Mouse (Mus musculus) myocyte (in vitro differentiated cells): ENCODE data around the gene Ndufs8. TPM values are rescaled to one million over a fixed set of nuclear protein-coding genes. Genes with fewer than 3 reads are reported as not detected.

Experiments used
- H3K27me3 ChIP-seq: one replicate; pipeline ENCODE4 v1.6.1; 2011; ENCODE audit not compliant: control insufficient read depth, insufficient read depth, insufficient read length
- H3K36me3 ChIP-seq: one replicate; pipeline ENCODE4 v1.6.1; 2011; ENCODE audit not compliant: control insufficient read depth, insufficient read depth
- H3K4me2 ChIP-seq: one replicate; pipeline ENCODE4 v1.6.1; 2011; ENCODE audit warnings: low read depth, control low read depth
- H3K4me3 ChIP-seq: one replicate; pipeline ENCODE4 v1.5.1; 2011; ENCODE audit warnings: mild to moderate bottlenecking, control low read depth, moderate library complexity
- H3K79me2 ChIP-seq: one replicate; pipeline ENCODE4 v1.6.1; 2011; ENCODE audit not compliant: control insufficient read depth, insufficient read depth
- H3ac ChIP-seq: one replicate; pipeline ENCODE4 v1.6.1; 2011; ENCODE audit not compliant: control insufficient read depth, insufficient read length
- CEBPB ChIP-seq: IDR thresholded peaks from 2 replicates; pipeline ENCODE4 v1.6.1; 2011; ENCODE audit warnings: mild to moderate bottlenecking, moderate library complexity; ENCODE audit not compliant: poor library complexity, insufficient read depth, severe bottlenecking
- E2F4 ChIP-seq: IDR thresholded peaks from one replicate; pipeline ENCODE4 v1.6.1; 2011; ENCODE audit warnings: mild to moderate bottlenecking, control low read depth, moderate library complexity; ENCODE audit not compliant: insufficient read depth
- MAX ChIP-seq: IDR thresholded peaks from one replicate; pipeline ENCODE4 v1.6.1; 2011; ENCODE audit warnings: low read depth, mild to moderate bottlenecking, control low read depth
- MYOD1 ChIP-seq, 3 experiments: IDR thresholded peaks; one replicate each; pipeline ENCODE4 v1.6.1; 2011; ENCODE audit warnings: control low read depth in 2 of 3, low read depth in 2 of 3, mild to moderate bottlenecking in 2 of 3, moderate library complexity in 1 of 3; ENCODE audit not compliant: insufficient read length in 2 of 3, control insufficient read depth in 1 of 3
- MYOG ChIP-seq, 3 experiments: IDR thresholded peaks; one replicate each; pipeline ENCODE4 v1.6.1; 2011; ENCODE audit warnings: control low read depth in 2 of 3, low read depth in 2 of 3, mild to moderate bottlenecking in 2 of 3; ENCODE audit not compliant: insufficient read length in 2 of 3, control insufficient read depth in 1 of 3, insufficient read depth in 1 of 3
- POLR2A ChIP-seq: IDR thresholded peaks from one replicate; pipeline ENCODE4 v1.6.1; 2011; ENCODE audit warnings: low read depth, mild to moderate bottlenecking, control low read depth, moderate library complexity; ENCODE audit not compliant: insufficient read length
- POLR2AphosphoS2 ChIP-seq: IDR thresholded peaks from one replicate; pipeline ENCODE4 v1.6.1; 2011; ENCODE audit warnings: low read depth, control low read depth; ENCODE audit not compliant: insufficient read length
- REST ChIP-seq: IDR thresholded peaks from one replicate; pipeline ENCODE4 v1.6.1; 2011; ENCODE audit warnings: mild to moderate bottlenecking, control low read depth, moderate library complexity; ENCODE audit not compliant: insufficient read depth, insufficient read length
- SRF ChIP-seq: IDR thresholded peaks from one replicate; pipeline ENCODE4 v1.6.1; 2011; ENCODE audit warnings: low read depth; ENCODE audit not compliant: control insufficient read depth, insufficient read length
- TCF12 ChIP-seq: IDR thresholded peaks from one replicate; pipeline ENCODE4 v1.6.1; 2011; ENCODE audit warnings: mild to moderate bottlenecking, control low read depth; ENCODE audit not compliant: poor library complexity, insufficient read depth, severe bottlenecking
- TCF3 ChIP-seq: IDR thresholded peaks from one replicate; pipeline ENCODE4 v1.6.1; 2011; ENCODE audit warnings: low read depth, control low read depth; ENCODE audit not compliant: insufficient read length
- USF1 ChIP-seq: IDR thresholded peaks from one replicate; pipeline ENCODE4 v1.6.1; 2011; ENCODE audit warnings: low read depth, mild to moderate bottlenecking, control low read depth, moderate library complexity
- polyA plus RNA-seq: library from polyadenylated mRNA; unstranded; fragments of >200 nt; fragmentation: generic; extraction: Trizol; gene quantifications from one replicate; pipeline ENCODE4 v1.2.1, GENCODE M21; 2012; ENCODE audit warnings: missing spikeins

Gene Ndufs8
- polyA plus RNA-seq, 1 experiment: 482 TPM

GRCm38 (mm10) chr19:3930262-3931057, 17.9 kb upstream of the Ndufs8 start:
- Histone ChIP-seq H3ac (no peak overlapping the region), H3K4me2 (peak overlapping the region; percentile 56), H3K36me3 (no peaks in the 10 kb centered on the region), H3K27me3 (no peaks in the 10 kb centered on the region), H3K79me2 (no peaks in the 10 kb centered on the region), H3K4me3 (no peak overlapping the region)
- TF ChIP-seq POLR2A (no peak), POLR2AphosphoS2 (no peak), TCF3 (no peak), MYOG (IDR thresholded peaks at IDR 0.05; ENCODE audit: control insufficient read depth in 1 of 3, insufficient read depth in 1 of 3, insufficient read length in 2 of 3, low read depth in 2 of 3) (peak in 1 of 3 experiments; percentile 58), USF1 (no peak), SRF (no peak), MAX (no peak), TCF12 (no peak), MYOD1 (IDR thresholded peaks at IDR 0.05; ENCODE audit: control insufficient read depth in 1 of 3, insufficient read length in 2 of 3, low read depth in 2 of 3) (peak in 2 of 3 experiments; percentile 55 to 75)

- no peaks in the 10 kb centered on the region for H3K36me3 ChIP-seq
- H3K79me2 ChIP-seq: no peaks in the 10 kb centered on the region
- H3K4me2 ChIP-seq: peak within 1 kb of the TSS; percentile 56
- no peak for TF ChIP-seq USF1
- peak in 1 of 3 experiments; percentile 23 for TF ChIP-seq MYOD1 (IDR thresholded peaks at IDR 0.05; ENCODE audit: control insufficient read depth in 1 of 3, insufficient read length in 2 of 3, low read depth in 2 of 3)
- peak; percentile 29 for TF ChIP-seq POLR2AphosphoS2
- TF ChIP-seq MYOG (IDR thresholded peaks at IDR 0.05; ENCODE audit: control insufficient read depth in 1 of 3, insufficient read depth in 1 of 3, insufficient read length in 2 of 3, low read depth in 2 of 3): peak in 1 of 3 experiments; percentile 51
- no peak for TF ChIP-seq SRF
- no peaks in the 10 kb centered on the region for H3K27me3 ChIP-seq
- peak within 1 kb of the TSS; percentile 15 for H3K4me3 ChIP-seq
- no peak within 1 kb of the TSS for H3ac ChIP-seq
These were observed 16.8 kb upstream of the Ndufs8 start, which contains the start of gene Aldh3b1 for GRCm38 (mm10) chr19:3929211-3929941. Aldh3b1 (minus strand) TSS chr19:3929808.

GRCm38 (mm10) chr19:3928779-3929178, 16.2 kb upstream of the Ndufs8 start:
- Histone ChIP-seq H3K4me3 (peak overlapping the region; percentile 15), H3K79me2 (no peaks in the 10 kb centered on the region), H3ac (no peak overlapping the region), H3K27me3 (no peaks in the 10 kb centered on the region), H3K4me2 (peak overlapping the region; percentile 56), H3K36me3 (no peaks in the 10 kb centered on the region)
- no peak for TF ChIP-seq TCF3
- no peak for TF ChIP-seq USF1

GRCm38 (mm10) chr19:3927989-3928388, 15.4 kb upstream of the Ndufs8 start:
- Histone ChIP-seq H3K36me3 (no peaks in the 10 kb centered on the region), H3K4me2 (no peak overlapping the region), H3ac (no peak overlapping the region), H3K4me3 (no peak overlapping the region), H3K27me3 (no peaks in the 10 kb centered on the region), H3K79me2 (no peaks in the 10 kb centered on the region)
- TF ChIP-seq TCF12 (no peak), REST (no peak), CEBPB (no peak), MYOD1 (IDR thresholded peaks at IDR 0.05; ENCODE audit: control insufficient read depth in 1 of 3, insufficient read length in 2 of 3, low read depth in 2 of 3) (no peak), MYOG (IDR thresholded peaks at IDR 0.05; ENCODE audit: control insufficient read depth in 1 of 3, insufficient read depth in 1 of 3, insufficient read length in 2 of 3, low read depth in 2 of 3) (no peak), TCF3 (no peak), SRF (no peak), USF1 (no peak)

GRCm38 (mm10) chr19:3926685-3927084, 14.1 kb upstream of the Ndufs8 start:
- H3K4me2 ChIP-seq: peak overlapping the region; percentile 70
- H3K27me3 ChIP-seq: no peaks in the 10 kb centered on the region
- TF ChIP-seq E2F4: no peak
- TF ChIP-seq TCF12: no peak
- TF ChIP-seq REST: no peak
- TF ChIP-seq POLR2A: peak; percentile 3
- TF ChIP-seq SRF: peak; percentile 31
- no peak for TF ChIP-seq CEBPB
- no peak for TF ChIP-seq MYOG (IDR thresholded peaks at IDR 0.05; ENCODE audit: control insufficient read depth in 1 of 3, insufficient read depth in 1 of 3, insufficient read length in 2 of 3, low read depth in 2 of 3)
- TF ChIP-seq MAX: no peak
- H3ac ChIP-seq: no peak overlapping the region
- no peak overlapping the region for H3K4me3 ChIP-seq
- H3K36me3 ChIP-seq: no peaks in the 10 kb centered on the region
- no peaks in the 10 kb centered on the region for H3K79me2 ChIP-seq
